Mouse (Mus musculus) lung, postnatal 14 days (tissue): ENCODE results near the gene Bcl3.

Source experiments
- DNase-seq: peaks from one replicate; pipeline ENCODE4 v3.0.0; 2021

Bcl3 gene

GRCm38 (mm10) chr7:19831837-19832236 lies 9.3 kb upstream of the Bcl3 start:
- no peak for DNase-seq

DNA sequence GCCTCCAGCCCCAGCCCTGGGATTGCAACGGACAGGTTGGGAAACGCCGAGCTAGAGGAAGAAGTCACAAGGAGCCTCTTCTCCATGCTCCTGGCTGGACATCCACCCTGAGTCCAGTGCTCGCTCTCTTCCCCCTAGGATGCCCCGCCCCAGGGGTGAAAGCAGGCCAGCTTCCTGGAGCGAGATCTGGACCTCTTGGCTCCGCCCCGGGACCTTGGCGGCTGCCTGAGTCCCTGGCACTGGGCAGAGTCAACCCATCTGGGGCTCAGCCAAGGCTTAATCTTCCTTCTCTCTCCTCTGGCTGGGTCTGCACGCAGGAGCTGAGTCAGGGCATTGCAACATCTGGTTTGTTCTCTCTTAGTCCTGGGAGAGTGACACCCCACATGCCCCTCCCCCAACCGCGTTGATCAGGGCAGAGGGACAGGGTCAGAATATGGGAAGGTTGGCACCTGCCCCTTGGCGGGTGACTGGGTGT lies 8.1 kb upstream of the Bcl3 start:
- peak; percentile 91 for DNase-seq

DNA sequence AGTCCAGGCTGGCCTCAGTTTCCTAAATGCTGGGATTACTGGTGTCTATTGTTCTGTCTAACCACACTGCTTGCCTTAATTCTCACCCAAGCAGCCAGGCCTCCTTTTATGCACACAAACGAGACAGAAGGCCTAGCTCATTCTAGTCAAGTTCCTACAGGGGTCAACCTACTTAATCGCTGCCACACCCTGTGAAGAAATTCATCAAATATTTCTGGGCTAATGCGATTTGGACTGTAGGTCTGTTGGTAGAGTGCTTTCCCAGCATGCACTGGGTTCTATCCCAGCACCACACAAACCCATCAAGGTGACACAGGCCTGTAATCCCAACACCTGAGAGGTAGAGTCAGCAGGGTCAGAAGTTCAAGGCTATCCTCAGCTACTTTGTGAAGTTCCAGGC lies 7.1 kb upstream of the Bcl3 start:
- no peak for DNase-seq

DNA sequence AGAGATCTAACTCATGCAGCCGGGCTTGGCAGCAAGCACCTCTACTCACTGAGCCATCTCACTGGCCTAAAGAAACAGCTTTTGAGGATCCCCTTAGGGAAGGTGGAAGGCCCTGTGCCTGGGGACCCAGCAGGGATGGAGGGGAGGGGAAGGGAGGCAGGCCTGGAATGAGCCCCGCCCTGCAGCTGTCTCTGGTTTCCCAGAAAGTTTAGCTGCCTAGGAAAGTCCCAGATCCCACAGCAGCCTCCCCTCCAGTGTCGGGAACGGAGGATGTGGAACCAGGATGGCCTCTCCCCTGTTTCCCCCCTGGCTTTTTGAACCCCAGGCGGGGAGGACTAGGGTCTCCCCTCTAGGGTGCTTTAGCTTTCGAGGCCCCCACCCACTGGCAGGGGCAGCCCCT lies 4.2 kb upstream of the Bcl3 start:
- no peak for DNase-seq

DNA sequence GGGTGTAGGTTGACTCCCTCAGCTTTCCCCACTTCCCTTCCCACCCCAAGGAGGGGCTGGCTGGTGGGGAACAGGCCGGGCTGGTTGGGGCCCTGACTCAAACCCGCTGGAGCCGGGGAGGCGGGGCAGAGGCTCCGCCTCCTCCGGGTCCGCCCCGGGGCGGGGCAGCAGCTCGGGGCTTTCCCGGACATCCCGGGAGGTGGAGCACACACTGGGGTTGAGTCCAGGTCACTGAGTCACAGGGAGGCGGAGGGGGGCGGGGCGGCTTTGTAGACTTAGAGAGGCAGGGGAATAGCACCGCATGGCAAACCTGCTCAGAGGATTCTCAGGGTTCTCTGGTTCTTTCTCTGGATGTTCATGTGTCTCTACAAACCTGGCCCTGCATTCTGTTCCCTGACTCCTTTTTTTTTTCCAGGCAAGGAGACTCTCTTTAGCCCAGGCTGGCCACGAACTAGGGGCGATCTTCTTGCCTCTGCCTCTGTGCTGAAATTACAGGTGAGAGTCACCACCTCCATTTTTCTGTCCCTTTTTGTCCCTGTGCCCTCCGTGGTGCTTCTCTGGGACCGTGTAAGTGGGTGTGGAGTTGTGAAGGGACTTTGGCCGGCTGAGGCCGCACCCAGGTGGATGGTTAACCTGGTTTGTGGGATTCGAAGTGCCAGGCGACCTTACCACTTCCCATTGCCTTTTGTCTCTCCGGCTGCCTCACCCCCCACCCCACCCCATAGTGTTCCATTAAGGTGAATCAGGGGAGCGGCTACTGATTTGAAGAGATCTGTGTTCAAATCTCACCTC lies 1.8 kb upstream of the Bcl3 start:
- DNase-seq, result peak; percentile 92

GRCm38 (mm10) chr7:19823256-19824181 lies 949 bp upstream of the Bcl3 start:
- DNase-seq, result no peak

- DNase-seq, result no peak
Measured at GRCm38 (mm10) chr7:19822193-19822592, 377 bp downstream of the Bcl3 start.

- no peak for DNase-seq
Measured at GRCm38 (mm10) chr7:19821633-19822032, 937 bp downstream of the Bcl3 start.

DNA sequence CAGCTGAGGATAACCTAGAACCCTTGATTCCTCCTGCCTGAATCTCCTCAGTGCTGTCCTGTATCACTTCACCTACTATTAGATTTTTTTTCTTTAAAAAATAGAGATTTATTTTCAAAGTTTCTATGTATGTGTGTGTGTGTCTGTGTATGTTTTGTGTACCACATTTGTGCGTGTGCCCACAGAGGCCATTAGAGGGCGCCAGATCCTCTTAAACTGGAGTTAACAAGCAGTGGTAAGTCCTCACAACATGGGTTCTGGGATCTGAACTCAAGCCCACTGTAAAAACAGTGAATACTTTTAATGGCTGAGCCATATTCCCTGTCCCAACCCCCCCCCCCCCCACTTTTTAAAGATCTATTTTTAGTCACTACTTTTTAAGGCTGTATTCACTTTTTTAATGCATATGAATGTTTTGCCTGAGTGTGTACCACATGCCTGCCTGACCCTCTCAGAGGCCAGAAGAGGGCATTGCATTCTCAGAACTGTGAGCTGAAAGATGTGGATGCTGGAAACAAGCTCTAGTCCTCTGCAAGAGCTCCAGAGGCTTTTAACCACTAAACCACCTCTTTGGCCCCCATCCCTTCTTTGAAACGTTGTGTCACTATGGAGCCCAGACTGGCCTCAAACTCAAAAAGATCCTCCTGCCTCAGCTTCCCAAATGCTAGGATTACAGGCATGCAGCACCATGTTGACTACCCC lies 2.1 kb downstream of the Bcl3 start:
- no peak for DNase-seq

- DNase-seq, result no peak
Measured at GRCm38 (mm10) chr7:19818875-19819274, 3.7 kb downstream of the Bcl3 start.

- DNase-seq, result peak; percentile 30
Measured at GRCm38 (mm10) chr7:19818440-19818839, 4.1 kb downstream of the Bcl3 start.

GRCm38 (mm10) chr7:19817382-19818105 lies 5.0 kb downstream of the Bcl3 start:
- DNase-seq, result peak; percentile 75

- peak; percentile 92 for DNase-seq
Measured at GRCm38 (mm10) chr7:19816224-19816771, 6.3 kb downstream of the Bcl3 start.

- DNase-seq, result no peak
Measured at GRCm38 (mm10) chr7:19815296-19816223, 7.0 kb downstream of the Bcl3 start.

GRCm38 (mm10) chr7:19813579-19814122 lies 8.9 kb downstream of the Bcl3 start:
- no peak for DNase-seq

DNA sequence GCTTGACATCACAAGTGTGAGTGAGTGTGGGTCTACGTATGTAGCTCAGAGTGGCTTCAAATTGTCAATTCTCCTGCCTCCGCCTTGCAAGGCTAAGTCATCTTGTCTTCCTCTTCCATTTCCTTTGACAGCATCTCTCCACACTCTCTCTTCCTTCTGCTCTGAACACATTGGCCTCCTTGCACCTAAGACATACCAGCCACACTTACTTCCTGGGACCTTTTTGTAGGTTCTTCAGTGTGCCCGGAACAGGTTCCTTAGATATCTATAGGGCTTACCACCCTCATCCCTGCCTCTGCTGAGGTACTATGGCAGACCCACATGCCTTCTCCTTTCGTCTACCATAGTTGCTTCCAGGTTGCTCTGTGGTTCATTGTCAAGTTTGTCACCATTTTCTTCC lies 9.4 kb downstream of the Bcl3 start:
- DNase-seq, result no peak

- DNase-seq, result peak; percentile 67
Measured at GRCm38 (mm10) chr7:19811114-19811513, 11.5 kb downstream of the Bcl3 start.

DNA sequence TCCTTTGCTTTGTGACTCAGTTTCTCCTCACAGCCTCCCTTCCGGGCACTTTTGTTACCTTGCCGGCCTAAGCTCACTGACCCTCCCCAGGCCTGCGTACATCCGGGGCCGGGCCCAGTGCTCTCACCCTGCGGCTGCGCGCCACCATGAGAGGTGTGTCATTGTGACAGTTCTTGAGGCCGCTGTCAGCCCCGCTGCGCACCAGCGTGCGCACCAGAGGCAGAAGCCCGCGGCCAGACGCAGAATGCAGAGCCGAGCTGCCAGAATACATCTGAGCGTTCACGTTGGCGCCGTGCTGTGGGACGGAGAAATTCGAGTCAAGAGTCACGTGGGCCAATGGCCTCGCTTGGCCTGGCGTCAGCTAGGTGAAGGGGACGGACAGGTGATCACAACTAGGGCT lies 13.2 kb downstream of the Bcl3 start:
- DNase-seq, result no peak

DNA sequence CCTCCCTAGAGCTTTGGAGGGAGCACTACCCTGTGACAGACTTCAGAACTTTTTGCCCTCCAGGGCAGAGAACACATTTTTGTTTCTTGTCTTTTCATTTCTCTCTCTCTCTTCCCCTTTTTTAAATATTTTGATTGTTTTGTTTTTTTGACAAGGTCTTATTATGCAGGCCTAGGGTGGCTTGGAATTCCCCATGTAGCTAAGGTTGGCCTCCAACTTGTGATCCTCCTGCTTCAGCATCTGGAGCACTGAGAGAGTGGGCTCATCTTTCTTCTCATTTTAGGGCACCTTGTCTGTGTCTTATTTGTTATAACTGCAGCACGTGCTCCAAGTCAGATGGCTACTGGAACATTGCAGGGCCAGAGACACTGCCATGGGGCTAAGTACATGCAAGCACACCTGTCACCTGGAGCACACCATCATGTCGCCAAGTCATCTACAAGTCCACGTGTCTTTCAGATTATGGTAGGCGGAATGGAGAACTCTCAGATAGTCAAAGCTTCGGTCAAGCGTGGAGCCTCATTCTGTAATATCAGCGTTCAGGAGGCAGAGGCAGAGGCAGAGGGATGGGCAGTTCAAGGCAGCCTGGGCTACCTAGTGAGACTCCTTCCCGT lies 16.1 kb downstream of the Bcl3 start:
- DNase-seq, result no peak

- peak; percentile 85 for DNase-seq
Measured at GRCm38 (mm10) chr7:19802995-19803394, 19.6 kb downstream of the Bcl3 start.
